Mouse (Mus musculus) gastrocnemius, postnatal 4 days (tissue): ENCODE measurements around the gene Mcm3ap. TPM values are rescaled to one million over a fixed set of nuclear protein-coding genes. Genes with fewer than 3 reads are reported as not detected.

Experiments used
- total RNA-seq, 2 experiments: library from RNA; stranded (reverse); gene quantifications; 2 replicates each; pipeline ENCODE4 v1.2.3; 2021

Gene Mcm3ap
- total RNA-seq, 2 experiments from 2014 or later = 38.0 to 42.9 TPM

Other genes with a start within 250 kb of the Mcm3ap start
- 10 to 100 TPM; 21.3 to 25.5 TPM for gene Prmt2, start 231.1 kb upstream of the Mcm3ap start, total RNA-seq
- 10 to 100 TPM; 13.7 to 15.3 TPM for gene S100b, start 215.1 kb upstream of the Mcm3ap start, total RNA-seq
- 10 to 100 TPM; 19.6 to 23.9 TPM for gene Dip2a, start 123.6 kb upstream of the Mcm3ap start, total RNA-seq
- gene AC141477.1, start 28.5 kb upstream of the Mcm3ap start, total RNA-seq = not detected
- gene Pcnt, start 26.1 kb upstream of the Mcm3ap start, total RNA-seq = 10 to 100 TPM; 57.6 to 59.3 TPM
- 1 to 10 TPM in 1 of 2 experiments, under 1 TPM in 1; 0.86 to 1.2 TPM for gene 2610028H24Rik, start 19.8 kb upstream of the Mcm3ap start, total RNA-seq
- 1 to 10 TPM; 4.2 to 5.0 TPM for gene Ybey, start 187 bp downstream of the Mcm3ap start, total RNA-seq
- gene Lss, start 62.7 kb downstream of the Mcm3ap start, total RNA-seq = 10 to 100 TPM; 19.0 to 19.3 TPM
- gene Spatc1l, start 93.3 kb downstream of the Mcm3ap start, total RNA-seq = not detected
- gene Ftcd, start 106.7 kb downstream of the Mcm3ap start, total RNA-seq = under 1 TPM in 1 of 2 experiments, not detected in 1; 0.41 TPM
- 100 to 1,000 TPM; 657 to 733 TPM for gene Col6a2, start 154.7 kb downstream of the Mcm3ap start, total RNA-seq